Mouse (Mus musculus) adipocyte (in vitro differentiated cells): ENCODE measurements at regions not wholly inside any gene's neighbourhood (a gene's known extent, or its start where the extent isn't known, plus 50 kb on each side); places are given as distances from the start of the nearest gene placed in this dataset.
A peak's percentile ranks its signal among the peaks of the same experiment; 100 is the strongest.

Source experiments
- DNase-seq: peaks from one replicate; pipeline ENCODE4 v3.0.0-alpha.2; 2016; ENCODE audit warnings: low spot score

DNA sequence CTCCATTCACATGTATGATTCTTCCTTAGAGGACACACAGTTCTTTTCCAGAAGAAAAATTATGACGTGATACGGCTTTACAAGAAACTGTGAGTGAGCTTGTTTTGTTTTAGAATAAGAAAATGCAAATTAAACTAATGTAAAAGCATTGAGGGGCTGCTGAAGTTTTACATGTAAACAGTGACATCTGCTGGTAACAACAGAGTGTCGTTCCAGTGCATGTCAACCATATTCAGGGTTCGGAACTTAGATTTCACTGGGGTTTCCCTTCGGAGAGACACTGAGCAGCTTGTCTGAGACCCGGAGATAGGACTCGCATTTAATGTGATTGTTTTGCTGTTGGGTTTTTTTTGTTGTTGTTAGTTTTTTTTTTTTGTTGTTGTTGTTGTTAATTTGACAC, 148.4 kb upstream of the Ube3a start:
- peak; percentile 38 for DNase-seq
